Mouse (Mus musculus): ENCODE data around the gene Poc1b. TPM values are rescaled to one million over a fixed set of nuclear protein-coding genes. Genes with fewer than 3 reads are reported as not detected.

Poc1b gene
- polyA plus RNA-seq, 1 experiment from 2014 or later, result 15.8 TPM

GRCm38 (mm10) chr10:99200944-99201343, 94.1 kb downstream of the Poc1b start:
- WGBS, result 54% methylated on average over 5 of the region's 5 CpGs
- Histone ChIP-seq H3K27me3 (ENCODE audit: insufficient read depth, low read length) (no peaks in the 10 kb centered on the region), H3K9me3 (replicated peaks; ENCODE audit: low read length) (no peaks in the 10 kb centered on the region), H3K27ac (0 out of 2 replicates have a peak overlapping the region, but pooled peaks have one; percentile 31), H3K9ac (ENCODE audit: low read depth, low read length) (no peak overlapping the region), H3K36me3 (ENCODE audit: insufficient read depth, low read length) (0 out of 2 replicates have a peak, but pooled peaks cover 3% of the 10 kb centered on the region), H3K4me1 (replicated peaks; ENCODE audit: insufficient read depth, low read length) (peaks cover 4% of the 10 kb centered on the region), H3K4me2 (ENCODE audit: low read length) (no peak overlapping the region), H3K4me3 (replicated peaks; ENCODE audit: low read depth, low read length) (no peak overlapping the region)
- DNase-seq (ENCODE audit: low spot score) (no peak), ATAC-seq (replicated peaks; ENCODE audit: low FRiP score, low read depth) (no peak)
- TF ChIP-seq CTCF (IDR thresholded peaks at IDR 0.05; ENCODE audit: low read depth), result no peak

DNA sequence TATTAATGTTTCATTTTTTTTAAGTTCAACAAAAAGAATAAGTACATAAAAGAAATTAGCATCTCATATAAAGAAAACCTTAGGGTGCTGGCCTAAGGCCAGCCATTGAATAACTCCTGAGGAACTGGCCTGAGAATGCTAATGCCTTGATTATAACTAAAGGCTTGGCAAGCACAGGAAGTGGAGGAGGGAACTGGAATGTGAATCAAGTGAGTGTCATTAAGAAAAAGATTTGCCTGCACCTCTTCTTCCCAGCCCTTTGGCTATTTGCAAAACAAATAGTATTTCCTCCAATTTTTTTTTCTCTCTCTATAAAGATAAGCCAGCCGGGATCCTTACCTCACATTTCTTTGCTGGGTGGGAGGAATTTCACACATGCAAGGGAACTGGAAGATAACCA, 95.0 kb downstream of the Poc1b start:
- TF ChIP-seq CTCF (IDR thresholded peaks at IDR 0.05; ENCODE audit: low read depth), result no peak
- ATAC-seq (replicated peaks; ENCODE audit: low FRiP score, low read depth) (no peak), DNase-seq (ENCODE audit: low spot score) (peak; percentile 75)
- Histone ChIP-seq H3K9ac (ENCODE audit: low read depth, low read length) (no peak overlapping the region), H3K9me3 (replicated peaks; ENCODE audit: low read length) (no peaks in the 10 kb centered on the region), H3K4me3 (replicated peaks; ENCODE audit: low read depth, low read length) (no peak overlapping the region), H3K27me3 (ENCODE audit: insufficient read depth, low read length) (no peaks in the 10 kb centered on the region), H3K4me1 (replicated peaks; ENCODE audit: insufficient read depth, low read length) (peaks cover 4% of the 10 kb centered on the region), H3K36me3 (ENCODE audit: insufficient read depth, low read length) (0 out of 2 replicates have a peak, but pooled peaks cover 3% of the 10 kb centered on the region), H3K4me2 (ENCODE audit: low read length) (no peak overlapping the region), H3K27ac (no peak overlapping the region)
- WGBS, result 12% methylated on average over 1 of the region's 1 CpGs

DNA sequence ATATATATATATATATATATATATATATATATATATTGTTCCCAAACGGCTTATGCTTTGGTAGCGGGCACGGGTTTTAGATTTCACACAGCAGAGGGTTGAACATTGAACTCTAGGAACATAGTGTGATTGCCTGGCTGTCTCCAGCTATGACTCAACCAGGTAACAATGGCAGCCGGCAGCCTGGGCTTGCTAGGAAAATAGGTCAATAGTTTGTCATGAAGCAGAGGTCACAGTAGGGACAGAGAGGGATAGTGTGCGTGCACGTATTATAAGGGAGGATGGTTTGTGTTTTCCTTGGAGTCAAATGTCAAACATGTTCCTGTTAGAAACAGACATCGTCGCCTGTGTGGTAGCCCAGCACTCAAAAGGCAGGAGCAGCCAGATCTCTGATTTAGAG, 95.5 kb downstream of the Poc1b start:
- Histone ChIP-seq H3K27me3 (ENCODE audit: insufficient read depth, low read length) (no peaks in the 10 kb centered on the region), H3K36me3 (ENCODE audit: insufficient read depth, low read length) (0 out of 2 replicates have a peak, but pooled peaks cover 3% of the 10 kb centered on the region), H3K27ac (peak overlapping the region; percentile 54; the same call in 1 of the 2 replicates), H3K4me2 (ENCODE audit: low read length) (no peak overlapping the region), H3K9me3 (replicated peaks; ENCODE audit: low read length) (no peaks in the 10 kb centered on the region), H3K9ac (ENCODE audit: low read depth, low read length) (no peak overlapping the region), H3K4me3 (replicated peaks; ENCODE audit: low read depth, low read length) (no peak overlapping the region), H3K4me1 (replicated peaks; ENCODE audit: insufficient read depth, low read length) (peaks cover 4% of the 10 kb centered on the region)
- DNase-seq (ENCODE audit: low spot score) (peak; percentile 32), ATAC-seq (replicated peaks; ENCODE audit: low FRiP score, low read depth) (peak; percentile 47; the same call in 1 of the 2 replicates)
- TF ChIP-seq CTCF (IDR thresholded peaks at IDR 0.05; ENCODE audit: low read depth), result no peak
- 16% methylated on average over 8 of the region's 8 CpGs for WGBS

DNA sequence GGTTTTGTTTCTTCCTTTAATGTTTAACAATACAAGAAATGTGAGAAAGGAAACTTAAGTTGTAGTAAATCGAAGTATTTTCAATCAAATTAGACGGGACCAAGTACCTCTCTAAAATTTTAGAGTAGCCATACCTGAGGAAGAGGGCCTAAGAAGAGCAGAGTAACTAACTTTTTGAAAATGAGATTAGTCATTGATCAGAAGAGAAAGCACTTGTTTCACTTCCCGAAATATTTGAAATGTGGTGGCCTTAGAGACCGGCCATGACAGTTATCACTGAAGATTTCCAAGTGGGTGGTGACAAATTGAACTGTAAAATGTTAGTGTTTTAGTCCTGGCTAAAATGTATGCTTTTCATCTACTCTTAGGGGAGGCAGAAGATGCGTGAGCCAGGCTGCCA, 96.3 kb downstream of the Poc1b start:
- TF ChIP-seq CTCF (IDR thresholded peaks at IDR 0.05; ENCODE audit: low read depth), result no peak
- H3K9ac ChIP-seq (ENCODE audit: low read depth, low read length), result peak overlapping the region; percentile 49; the same call in 1 of the 2 replicates
- 58% methylated on average over 5 of the region's 5 CpGs for WGBS

DNA sequence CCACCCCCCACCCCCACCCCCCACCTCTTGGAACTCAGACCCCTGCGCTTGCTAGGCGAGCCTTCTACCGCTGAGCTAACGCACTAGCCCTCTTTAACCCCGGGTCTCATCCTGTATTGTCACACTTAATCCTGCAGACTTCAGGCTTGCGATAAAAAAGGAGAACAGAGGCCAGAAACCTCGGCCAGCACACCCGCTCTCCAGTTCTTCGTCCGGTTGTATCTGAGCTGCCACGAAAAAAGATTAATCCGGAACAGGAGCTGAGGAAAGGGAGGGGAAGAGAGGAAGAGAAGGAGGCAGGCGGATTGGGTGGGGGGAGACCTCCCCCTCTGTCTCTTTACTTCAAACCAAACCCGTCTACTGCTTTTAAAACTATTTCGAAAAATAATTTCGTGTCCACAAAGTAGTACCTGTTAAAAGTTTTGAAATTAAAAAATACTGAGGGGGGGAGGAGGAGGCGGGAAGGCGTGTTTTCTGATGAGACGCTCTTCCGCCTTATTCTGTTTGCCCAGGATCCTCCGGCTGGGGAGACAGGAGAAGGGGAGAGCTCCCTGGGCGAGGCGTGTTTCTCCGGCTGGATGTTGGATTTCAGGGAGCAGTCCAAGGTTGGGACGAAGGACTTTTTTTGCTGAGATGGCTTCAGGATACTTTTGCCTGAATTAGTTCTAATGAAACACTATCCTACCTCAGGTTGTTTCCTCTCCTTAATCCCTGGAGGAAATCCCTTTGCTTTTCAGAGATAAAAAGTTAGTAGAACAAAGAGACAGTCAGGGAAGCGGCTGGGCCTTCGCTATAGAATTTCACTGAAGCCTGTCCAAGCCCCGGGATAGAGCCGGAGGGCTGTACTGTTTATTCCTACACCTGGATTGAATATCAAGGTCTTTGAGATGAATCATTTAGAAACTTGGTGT, 97.0 kb downstream of the Poc1b start:
- no peak for TF ChIP-seq CTCF (IDR thresholded peaks at IDR 0.05; ENCODE audit: low read depth)
- DNase-seq (ENCODE audit: low spot score), result peak; percentile 83
- peak overlapping the region; percentile 89 for H3K27ac ChIP-seq

More for the DNA sequence above, 96.3 kb downstream of the Poc1b start:
- ATAC-seq (replicated peaks; ENCODE audit: low FRiP score, low read depth) (no peak), DNase-seq (ENCODE audit: low spot score) (no peak)
- Histone ChIP-seq H3K4me3 (replicated peaks; ENCODE audit: low read depth, low read length) (peak overlapping the region; percentile 24; the same call in 1 of the 2 replicates), H3K36me3 (ENCODE audit: insufficient read depth, low read length) (0 out of 2 replicates have a peak, but pooled peaks cover under 1% of the 10 kb centered on the region), H3K27ac (peak overlapping the region; percentile 89), H3K9me3 (replicated peaks; ENCODE audit: low read length) (no peaks in the 10 kb centered on the region), H3K4me1 (replicated peaks; ENCODE audit: insufficient read depth, low read length) (peaks cover 4% of the 10 kb centered on the region), H3K27me3 (ENCODE audit: insufficient read depth, low read length) (no peaks in the 10 kb centered on the region), H3K4me2 (ENCODE audit: low read length) (peak overlapping the region; percentile 56)

DNA sequence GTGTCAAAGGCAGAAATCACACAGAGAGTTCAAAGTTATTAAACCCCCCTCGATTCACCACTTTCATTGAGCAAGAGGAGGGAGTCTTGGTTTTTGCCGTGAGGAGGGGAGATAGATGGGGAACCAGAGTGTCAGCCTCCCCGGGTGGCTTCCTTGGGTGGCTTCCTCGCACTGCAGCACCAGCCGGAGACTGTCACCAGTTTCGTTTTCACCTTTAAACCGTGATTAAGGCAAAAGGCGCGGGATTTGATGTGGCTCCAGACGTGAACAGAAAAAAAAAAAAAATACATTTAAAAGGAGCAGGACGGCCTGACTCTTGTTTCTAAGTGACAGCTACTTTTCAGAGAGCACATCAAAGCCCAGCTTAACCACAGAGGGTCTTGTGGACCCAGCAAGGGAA, 97.7 kb downstream of the Poc1b start:
- ATAC-seq (replicated peaks; ENCODE audit: low FRiP score, low read depth) (peak; percentile 62), DNase-seq (ENCODE audit: low spot score) (peak; percentile 77)
- H3K4me1 ChIP-seq (replicated peaks; ENCODE audit: insufficient read depth, low read length), result peaks cover 6% of the 10 kb centered on the region
- peak overlapping the region; percentile 56 for H3K4me2 ChIP-seq (ENCODE audit: low read length)
- H3K9me3 ChIP-seq (replicated peaks; ENCODE audit: low read length), result no peaks in the 10 kb centered on the region
- peak overlapping the region; percentile 49 for H3K9ac ChIP-seq (ENCODE audit: low read depth, low read length)
- WGBS, result 6% methylated on average over 11 of the region's 11 CpGs
- no peak for TF ChIP-seq CTCF (IDR thresholded peaks at IDR 0.05; ENCODE audit: low read depth)
- peak overlapping the region; percentile 24 for H3K4me3 ChIP-seq (replicated peaks; ENCODE audit: low read depth, low read length)
- peak overlapping the region; percentile 89 for H3K27ac ChIP-seq
- H3K27me3 ChIP-seq (ENCODE audit: insufficient read depth, low read length), result no peaks in the 10 kb centered on the region
- H3K36me3 ChIP-seq (ENCODE audit: insufficient read depth, low read length), result no peaks in the 10 kb centered on the region

More for the DNA sequence above, 97.0 kb downstream of the Poc1b start:
- peaks cover 4% of the 10 kb centered on the region for H3K4me1 ChIP-seq (replicated peaks; ENCODE audit: insufficient read depth, low read length)
- no peaks in the 10 kb centered on the region for H3K27me3 ChIP-seq (ENCODE audit: insufficient read depth, low read length)
- peak overlapping the region; percentile 49 for H3K9ac ChIP-seq (ENCODE audit: low read depth, low read length)
- H3K4me3 ChIP-seq (replicated peaks; ENCODE audit: low read depth, low read length), result peak overlapping the region; percentile 24
- ATAC-seq (replicated peaks; ENCODE audit: low FRiP score, low read depth), result peak; percentile 52
- WGBS, result 4% methylated on average over 29 of the region's 29 CpGs
- H3K4me2 ChIP-seq (ENCODE audit: low read length), result peak overlapping the region; percentile 56
- no peaks in the 10 kb centered on the region for H3K9me3 ChIP-seq (replicated peaks; ENCODE audit: low read length)
- no peaks in the 10 kb centered on the region for H3K36me3 ChIP-seq (ENCODE audit: insufficient read depth, low read length)
